Mouse (Mus musculus): ENCODE measurements at regions not wholly inside any gene's neighbourhood (a gene's known extent, or its start where the extent isn't known, plus 50 kb on each side); places are given as distances from the start of the nearest gene placed in this dataset.

DNA sequence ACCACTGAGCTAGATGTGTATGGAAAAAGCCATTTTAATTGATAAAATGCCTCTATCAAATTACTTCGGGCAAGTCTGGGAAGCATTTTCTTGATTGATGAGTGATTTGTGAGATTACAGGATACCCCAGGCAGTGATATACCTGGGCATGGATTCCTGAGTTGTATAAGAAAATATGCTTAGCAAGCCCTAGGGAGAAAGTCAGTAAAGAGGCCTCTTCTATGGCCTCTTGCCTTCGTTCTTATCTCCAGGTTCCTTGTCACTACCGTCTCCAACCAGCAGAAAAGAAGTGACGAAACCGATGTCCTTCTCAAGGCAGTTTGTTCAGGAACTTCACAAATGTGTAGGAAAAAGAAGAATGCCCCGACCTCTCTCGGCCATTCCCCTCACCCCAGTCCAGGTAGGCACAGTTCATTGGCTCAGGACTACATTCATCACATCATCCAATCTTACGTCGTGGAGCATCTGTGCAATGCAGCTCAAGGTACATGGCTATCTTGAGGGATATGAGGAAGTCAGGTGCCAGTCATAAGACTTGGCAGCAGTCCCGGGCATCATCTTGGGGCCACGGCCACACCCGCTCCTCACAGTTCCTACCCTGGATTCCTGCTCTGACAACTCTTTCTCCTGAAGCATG lies 310.2 kb downstream of the Cdh11 start:
- 95% methylated on average over 12 of the region's 12 CpGs for WGBS
- ATAC-seq (replicated peaks; ENCODE audit: low FRiP score, low TSS enrichment, low read depth), result no peak
- no peaks in the 10 kb centered on the region for H3K4me1 ChIP-seq (replicated peaks; ENCODE audit: control insufficient read depth, insufficient read depth, low read length)

DNA sequence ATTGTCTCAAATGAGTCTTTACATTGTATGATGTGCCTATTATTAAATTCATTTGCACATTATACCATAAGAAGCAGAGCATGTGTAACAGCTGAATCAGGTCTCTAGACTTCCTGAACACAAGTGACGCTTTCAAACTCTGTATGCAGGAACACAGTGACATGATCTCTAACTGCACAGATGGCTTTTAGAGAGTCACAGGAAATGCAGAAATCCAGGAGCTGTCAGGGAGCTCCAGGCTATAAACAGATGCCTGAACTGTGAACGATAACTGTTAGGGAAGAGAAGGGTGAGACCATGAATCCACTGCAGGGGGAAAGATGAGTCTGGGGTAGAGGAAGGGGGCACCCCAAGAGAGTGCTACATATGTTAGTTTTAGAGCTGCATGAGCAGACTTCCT lies 311.2 kb downstream of the Cdh11 start:
- no peak overlapping the region for H3K27ac ChIP-seq (ENCODE audit: low read depth)
- no peaks in the 10 kb centered on the region for H3K4me1 ChIP-seq (replicated peaks; ENCODE audit: control insufficient read depth, insufficient read depth, low read length)
- H3K4me2 ChIP-seq (ENCODE audit: low read length), result no peak overlapping the region
- H3K9me3 ChIP-seq (ENCODE audit: control insufficient read depth, low read length), result no peaks in the 10 kb centered on the region
- ATAC-seq (replicated peaks; ENCODE audit: low FRiP score, low TSS enrichment, low read depth) (no peak), DNase-seq (ENCODE audit: low spot score) (no peak)
- no peaks in the 10 kb centered on the region for H3K36me3 ChIP-seq (ENCODE audit: control insufficient read depth, insufficient read depth, low read length)
- 34% methylated on average over 2 of the region's 2 CpGs for WGBS
- H3K4me3 ChIP-seq (ENCODE audit: low read depth, low read length), result no peak overlapping the region
- H3K9ac ChIP-seq (ENCODE audit: low read length), result no peak overlapping the region
- H3K27me3 ChIP-seq (replicated peaks; ENCODE audit: control insufficient read depth, insufficient read depth, low read length), result no peaks in the 10 kb centered on the region

More for the DNA sequence above, 310.2 kb downstream of the Cdh11 start:
- no peaks in the 10 kb centered on the region for H3K27me3 ChIP-seq (replicated peaks; ENCODE audit: control insufficient read depth, insufficient read depth, low read length)
- H3K4me2 ChIP-seq (ENCODE audit: low read length), result no peak overlapping the region
- no peak overlapping the region for H3K4me3 ChIP-seq (ENCODE audit: low read depth, low read length)
- no peak for DNase-seq (ENCODE audit: low spot score)
- no peaks in the 10 kb centered on the region for H3K9me3 ChIP-seq (ENCODE audit: control insufficient read depth, low read length)
- H3K9ac ChIP-seq (ENCODE audit: low read length), result no peak overlapping the region
- no peaks in the 10 kb centered on the region for H3K36me3 ChIP-seq (ENCODE audit: control insufficient read depth, insufficient read depth, low read length)
- no peak overlapping the region for H3K27ac ChIP-seq (ENCODE audit: low read depth)

DNA sequence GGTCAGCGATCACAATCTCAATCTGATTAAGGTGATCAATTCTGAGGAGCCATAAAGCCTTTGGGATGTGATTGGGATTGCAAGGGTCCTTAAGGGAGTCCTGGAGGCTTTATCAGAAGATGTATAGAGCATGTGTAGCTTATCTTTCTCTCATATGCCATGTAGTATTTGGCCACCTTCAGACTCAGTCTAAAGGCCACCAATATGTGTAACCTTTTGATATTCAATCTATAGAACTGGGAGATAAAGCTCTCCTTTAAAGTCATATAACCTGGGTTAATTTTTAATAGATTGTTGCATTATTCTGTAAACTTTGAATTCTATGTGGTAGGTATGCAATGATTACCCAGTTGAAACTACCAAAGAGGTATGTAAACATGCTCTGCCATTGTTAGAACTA lies 314.1 kb downstream of the Cdh11 start:
- H3K36me3 ChIP-seq (ENCODE audit: control insufficient read depth, insufficient read depth, low read length), result no peaks in the 10 kb centered on the region
- no peaks in the 10 kb centered on the region for H3K27me3 ChIP-seq (replicated peaks; ENCODE audit: control insufficient read depth, insufficient read depth, low read length)
- no peak overlapping the region for H3K9ac ChIP-seq (ENCODE audit: low read length)
- WGBS, result 80% methylated on average over 1 of the region's 1 CpGs
- DNase-seq (ENCODE audit: low spot score), result no peak
- H3K27ac ChIP-seq (ENCODE audit: low read depth), result no peak overlapping the region
- H3K4me2 ChIP-seq (ENCODE audit: low read length), result no peak overlapping the region
- no peaks in the 10 kb centered on the region for H3K4me1 ChIP-seq (replicated peaks; ENCODE audit: control insufficient read depth, insufficient read depth, low read length)
- H3K9me3 ChIP-seq (ENCODE audit: control insufficient read depth, low read length), result no peaks in the 10 kb centered on the region
- H3K4me3 ChIP-seq (ENCODE audit: low read depth, low read length), result no peak overlapping the region
- ATAC-seq (replicated peaks; ENCODE audit: low FRiP score, low TSS enrichment, low read depth), result no peak

DNA sequence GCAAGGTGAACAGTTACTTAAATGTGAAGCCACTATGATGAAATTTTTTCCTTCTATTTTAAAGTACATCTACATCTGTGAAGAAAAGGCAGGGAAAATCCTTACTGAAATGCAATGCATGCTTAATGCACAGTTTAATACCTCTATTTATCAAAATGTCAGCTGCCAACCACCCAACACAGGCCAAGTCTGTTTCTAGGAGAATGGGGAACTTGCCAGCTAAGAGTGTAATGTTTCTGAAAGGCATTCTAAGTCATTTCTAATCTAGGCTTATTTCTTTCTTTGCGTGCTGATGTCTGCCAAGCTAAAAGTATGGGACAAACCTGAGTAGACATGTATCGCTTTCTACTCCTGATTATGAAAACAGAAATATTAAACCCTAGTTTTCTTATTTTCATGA lies 322.8 kb downstream of the Cdh11 start:
- ATAC-seq (replicated peaks; ENCODE audit: low FRiP score, low TSS enrichment, low read depth) (no peak), DNase-seq (ENCODE audit: low spot score) (no peak)
- WGBS, result 91% methylated on average over 2 of the region's 2 CpGs
- H3K9me3 ChIP-seq (ENCODE audit: control insufficient read depth, low read length), result no peaks in the 10 kb centered on the region
- no peak overlapping the region for H3K27ac ChIP-seq (ENCODE audit: low read depth)
- no peak overlapping the region for H3K9ac ChIP-seq (ENCODE audit: low read length)
- no peaks in the 10 kb centered on the region for H3K36me3 ChIP-seq (ENCODE audit: control insufficient read depth, insufficient read depth, low read length)
- no peaks in the 10 kb centered on the region for H3K27me3 ChIP-seq (replicated peaks; ENCODE audit: control insufficient read depth, insufficient read depth, low read length)
- H3K4me3 ChIP-seq (ENCODE audit: low read depth, low read length), result no peak overlapping the region
- no peaks in the 10 kb centered on the region for H3K4me1 ChIP-seq (replicated peaks; ENCODE audit: control insufficient read depth, insufficient read depth, low read length)
- no peak overlapping the region for H3K4me2 ChIP-seq (ENCODE audit: low read length)

DNA sequence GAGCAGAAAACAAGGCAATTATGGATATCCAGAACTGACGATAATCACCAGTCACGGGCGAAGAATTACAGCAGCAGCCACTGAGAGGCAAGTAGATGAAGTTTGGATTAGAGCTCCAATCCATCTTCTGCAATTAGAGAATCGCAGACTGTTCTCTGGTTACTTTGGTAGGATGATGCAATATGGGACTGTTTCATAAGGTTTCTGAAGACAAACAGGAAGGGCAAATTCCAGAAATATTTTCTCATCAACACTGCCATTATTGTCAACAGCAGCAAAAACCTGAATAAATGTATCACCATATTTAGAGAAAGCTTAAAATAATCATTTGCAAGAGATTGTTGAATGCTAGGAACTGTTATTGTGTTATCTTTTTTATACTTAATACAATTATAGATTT lies 342.4 kb downstream of the Cdh11 start:
- no peaks in the 10 kb centered on the region for H3K36me3 ChIP-seq (ENCODE audit: control insufficient read depth, insufficient read depth, low read length)
- ATAC-seq (replicated peaks; ENCODE audit: low FRiP score, low TSS enrichment, low read depth), result no peak
- WGBS, result 69% methylated on average over 4 of the region's 4 CpGs

DNA sequence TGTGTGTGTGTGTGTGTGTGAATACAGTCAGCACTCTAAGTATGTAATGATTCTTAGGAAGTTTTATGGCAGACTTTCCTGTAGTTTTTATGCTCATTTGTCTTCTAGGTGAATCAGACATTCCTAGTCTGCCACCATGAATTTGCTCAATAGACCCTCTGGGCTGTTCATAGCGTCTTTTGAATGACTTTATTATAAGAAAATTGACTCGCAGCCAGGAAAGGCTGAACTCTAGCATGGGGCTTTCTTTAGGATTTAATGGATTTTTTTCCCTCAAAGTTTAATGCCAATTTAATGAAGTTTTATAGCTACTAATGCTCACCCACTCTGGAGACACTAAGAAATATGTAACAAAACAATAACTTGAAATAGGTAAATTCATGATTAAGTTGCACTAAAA lies 363.6 kb downstream of the Cdh11 start:
- H3K9ac ChIP-seq (ENCODE audit: low read length), result no peak overlapping the region
- ATAC-seq (replicated peaks; ENCODE audit: low FRiP score, low TSS enrichment, low read depth), result no peak
- 60% methylated on average over 2 of the region's 2 CpGs for WGBS
- no peak for DNase-seq (ENCODE audit: low spot score)
- H3K36me3 ChIP-seq (ENCODE audit: control insufficient read depth, insufficient read depth, low read length), result no peaks in the 10 kb centered on the region
- no peak overlapping the region for H3K4me2 ChIP-seq (ENCODE audit: low read length)
- no peaks in the 10 kb centered on the region for H3K4me1 ChIP-seq (replicated peaks; ENCODE audit: control insufficient read depth, insufficient read depth, low read length)
- H3K4me3 ChIP-seq (ENCODE audit: low read depth, low read length), result no peak overlapping the region
- no peaks in the 10 kb centered on the region for H3K27me3 ChIP-seq (replicated peaks; ENCODE audit: control insufficient read depth, insufficient read depth, low read length)
- H3K9me3 ChIP-seq (ENCODE audit: control insufficient read depth, low read length), result no peaks in the 10 kb centered on the region
- no peak overlapping the region for H3K27ac ChIP-seq (ENCODE audit: low read depth)

More for the DNA sequence above, 342.4 kb downstream of the Cdh11 start:
- Histone ChIP-seq H3K9me3 (ENCODE audit: control insufficient read depth, low read length) (no peaks in the 10 kb centered on the region), H3K4me3 (ENCODE audit: low read depth, low read length) (no peak overlapping the region), H3K4me1 (replicated peaks; ENCODE audit: control insufficient read depth, insufficient read depth, low read length) (no peaks in the 10 kb centered on the region), H3K27ac (ENCODE audit: low read depth) (no peak overlapping the region), H3K9ac (ENCODE audit: low read length) (no peak overlapping the region), H3K27me3 (replicated peaks; ENCODE audit: control insufficient read depth, insufficient read depth, low read length) (no peaks in the 10 kb centered on the region), H3K4me2 (ENCODE audit: low read length) (no peak overlapping the region)
- no peak for DNase-seq (ENCODE audit: low spot score)

DNA sequence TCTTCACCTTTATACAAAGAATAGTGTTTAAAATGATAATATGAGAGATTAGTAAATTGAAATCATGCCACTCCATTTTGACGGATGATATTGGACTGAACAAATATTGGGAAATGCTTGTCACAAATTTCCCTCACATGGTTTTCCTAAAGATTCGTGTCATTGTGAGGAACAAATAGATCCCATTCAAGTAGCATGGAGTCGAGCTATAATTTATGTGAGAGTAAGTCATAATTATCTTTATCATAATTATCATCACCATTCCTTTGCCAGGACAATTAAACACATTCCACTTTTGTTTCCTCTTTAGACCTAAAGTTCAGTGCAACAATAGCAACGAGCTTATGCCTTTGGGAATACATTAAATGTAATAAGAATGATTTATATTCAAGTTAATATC lies 370.5 kb downstream of the Cdh11 start:
- Histone ChIP-seq H3K27ac (ENCODE audit: low read depth) (no peak overlapping the region), H3K4me1 (replicated peaks; ENCODE audit: control insufficient read depth, insufficient read depth, low read length) (no peaks in the 10 kb centered on the region), H3K4me2 (ENCODE audit: low read length) (no peak overlapping the region), H3K9ac (ENCODE audit: low read length) (no peak overlapping the region), H3K9me3 (ENCODE audit: control insufficient read depth, low read length) (no peaks in the 10 kb centered on the region), H3K4me3 (ENCODE audit: low read depth, low read length) (no peak overlapping the region), H3K27me3 (replicated peaks; ENCODE audit: control insufficient read depth, insufficient read depth, low read length) (no peaks in the 10 kb centered on the region), H3K36me3 (ENCODE audit: control insufficient read depth, insufficient read depth, low read length) (no peaks in the 10 kb centered on the region)
- WGBS, result 75% methylated on average over 4 of the region's 4 CpGs
- no peak for ATAC-seq (replicated peaks; ENCODE audit: low FRiP score, low TSS enrichment, low read depth)
- DNase-seq (ENCODE audit: low spot score), result no peak

DNA sequence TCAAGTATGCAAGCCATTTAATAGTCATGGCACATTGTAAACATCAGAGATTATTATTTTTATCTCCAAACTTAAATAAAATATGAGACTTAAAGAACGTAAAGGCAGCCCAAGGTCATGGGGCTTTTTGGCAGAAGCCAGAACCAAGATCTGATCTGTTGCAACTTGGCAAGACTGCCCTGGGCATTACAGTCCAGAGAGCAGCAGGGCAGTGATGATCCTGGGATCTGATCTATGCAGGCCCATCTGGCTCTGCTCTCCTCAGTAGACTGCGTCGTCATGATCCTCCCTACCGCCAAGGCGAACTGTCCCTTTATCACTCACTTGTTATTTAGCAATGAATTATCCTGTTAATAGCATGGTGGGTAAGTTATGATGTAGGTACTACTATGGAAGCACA lies 372.0 kb downstream of the Cdh11 start:
- ATAC-seq (replicated peaks; ENCODE audit: low FRiP score, low TSS enrichment, low read depth) (no peak), DNase-seq (ENCODE audit: low spot score) (no peak)
- H3K27me3 ChIP-seq (replicated peaks; ENCODE audit: control insufficient read depth, insufficient read depth, low read length), result no peaks in the 10 kb centered on the region
- H3K36me3 ChIP-seq (ENCODE audit: control insufficient read depth, insufficient read depth, low read length), result no peaks in the 10 kb centered on the region
- no peaks in the 10 kb centered on the region for H3K4me1 ChIP-seq (replicated peaks; ENCODE audit: control insufficient read depth, insufficient read depth, low read length)
- no peak overlapping the region for H3K27ac ChIP-seq (ENCODE audit: low read depth)
- 89% methylated on average over 5 of the region's 5 CpGs for WGBS
- no peaks in the 10 kb centered on the region for H3K9me3 ChIP-seq (ENCODE audit: control insufficient read depth, low read length)
- H3K9ac ChIP-seq (ENCODE audit: low read length), result no peak overlapping the region
- H3K4me3 ChIP-seq (ENCODE audit: low read depth, low read length), result no peak overlapping the region
- H3K4me2 ChIP-seq (ENCODE audit: low read length), result no peak overlapping the region

DNA sequence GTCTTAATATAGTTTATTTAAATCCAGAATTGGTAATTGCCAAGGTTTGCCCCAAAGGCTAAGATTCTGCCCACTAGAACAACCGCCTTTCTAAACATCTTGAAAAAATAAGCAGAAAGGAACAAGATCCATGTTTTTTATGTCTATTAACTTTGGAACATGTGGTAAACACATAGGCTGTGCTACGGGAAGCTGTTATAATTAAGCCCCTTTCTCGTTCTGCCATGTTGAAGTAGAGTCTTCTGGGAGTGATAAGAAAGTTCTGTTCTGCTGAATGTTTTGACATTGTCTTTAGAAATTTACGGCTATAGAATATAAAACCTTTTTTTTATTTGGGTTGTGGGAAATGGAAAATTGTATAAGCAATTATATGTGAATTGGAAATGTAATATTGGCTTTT lies 397.9 kb downstream of the Cdh11 start:
- no peak for ATAC-seq (replicated peaks; ENCODE audit: low FRiP score, low TSS enrichment, low read depth)
- H3K36me3 ChIP-seq (ENCODE audit: control insufficient read depth, insufficient read depth, low read length), result no peaks in the 10 kb centered on the region
- H3K4me1 ChIP-seq (replicated peaks; ENCODE audit: control insufficient read depth, insufficient read depth, low read length), result no peaks in the 10 kb centered on the region
- DNase-seq (ENCODE audit: low spot score), result no peak
- no peaks in the 10 kb centered on the region for H3K9me3 ChIP-seq (ENCODE audit: control insufficient read depth, low read length)
- H3K27me3 ChIP-seq (replicated peaks; ENCODE audit: control insufficient read depth, insufficient read depth, low read length), result no peaks in the 10 kb centered on the region
- 63% methylated on average over 4 of the region's 4 CpGs for WGBS
- no peak overlapping the region for H3K4me2 ChIP-seq (ENCODE audit: low read length)
- H3K9ac ChIP-seq (ENCODE audit: low read length), result no peak overlapping the region
- H3K4me3 ChIP-seq (ENCODE audit: low read depth, low read length), result no peak overlapping the region
- no peak overlapping the region for H3K27ac ChIP-seq (ENCODE audit: low read depth)

All from intestine, embryonic 14.5 days (tissue).